Mouse (Mus musculus) megakaryocyte progenitor cell, adult 5-6 weeks (primary cell): Measurements from ENCODE around the gene Rassf3. TPM values are rescaled to one million over a fixed set of nuclear protein-coding genes. Genes with fewer than 3 reads are reported as not detected.

Source experiments
- ATAC-seq: replicated peaks from 2 replicates; pipeline ENCODE4 v1.8.0; 2016; ENCODE audit warnings: mild to moderate bottlenecking, moderate TSS enrichment, inconsistent platforms; ENCODE audit not compliant: poor library complexity
- total RNA-seq, 2 experiments: library from RNA; stranded (forward) in 1 of 2; stranded (reverse) in 1 of 2; fragments of 157-497, 149-512 nt in 1 of 2; fragments of 200-1000 nt in 1 of 2; gene quantifications; 2 replicates each; pipeline versions ENCODE4 v1.2.3 to v1.2.4; 2015 to 2017

Gene Rassf3
- total RNA-seq, 2 experiments from 2014 or later = 18.2 to 24.7 TPM

GRCm38 (mm10) chr10:121374693-121375620 lies 101.2 kb downstream of the Rassf3 start:
- peak; percentile 81 for ATAC-seq

- ATAC-seq = no peak
Observed at GRCm38 (mm10) chr10:121374013-121374412, 102.1 kb downstream of the Rassf3 start.

GRCm38 (mm10) chr10:121370777-121371176 lies 105.4 kb downstream of the Rassf3 start:
- ATAC-seq = no peak

- ATAC-seq = peak; percentile 37
Observed at GRCm38 (mm10) chr10:121368783-121369465, 107.2 kb downstream of the Rassf3 start.

- no peak for ATAC-seq
Observed at GRCm38 (mm10) chr10:121367780-121368179, 108.4 kb downstream of the Rassf3 start.

GRCm38 (mm10) chr10:121367271-121367670 lies 108.9 kb downstream of the Rassf3 start:
- ATAC-seq = no peak

- peak; percentile 60 for ATAC-seq
Observed at GRCm38 (mm10) chr10:121365781-121366272, 110.3 kb downstream of the Rassf3 start.

GRCm38 (mm10) chr10:121364801-121365564 lies 111.2 kb downstream of the Rassf3 start, which contains the start of gene Gns:
Gns (plus strand) TSS chr10:121365090.
- ATAC-seq = peak; percentile 45

- ATAC-seq = no peak
Observed at GRCm38 (mm10) chr10:121364306-121364705, 111.8 kb downstream of the Rassf3 start.

- no peak for ATAC-seq
Observed at GRCm38 (mm10) chr10:121363201-121363600, 112.9 kb downstream of the Rassf3 start.

- no peak for ATAC-seq
Observed at GRCm38 (mm10) chr10:121360358-121360757, 115.8 kb downstream of the Rassf3 start.

Other genes starting within 250 kb of the Rassf3 start
- gene Tbc1d30, start 125.1 kb downstream of the Rassf3 start, total RNA-seq (2015) = 0.51 and 0.59 TPM in 2 replicates
- gene Tbc1d30, start 125.1 kb downstream of the Rassf3 start, total RNA-seq (2017) = 1.3 TPM in 1 of 2 replicates, not detected in the other
- gene Gns, start 111.3 kb downstream of the Rassf3 start, total RNA-seq (2015) = 12.1 and 12.6 TPM in 2 replicates
- gene Gns, start 111.3 kb downstream of the Rassf3 start, total RNA-seq (2017) = 10.6 and 12.0 TPM in 2 replicates
- 36.9 and 39.3 TPM in 2 replicates for gene Tbk1, start 110.4 kb upstream of the Rassf3 start, total RNA-seq (2015)
- 71.9 and 78.3 TPM in 2 replicates for gene Tbk1, start 110.4 kb upstream of the Rassf3 start, total RNA-seq (2017)
- 88.9 and 102 TPM in 2 replicates for gene Xpot, start 150.0 kb upstream of the Rassf3 start, total RNA-seq (2015)
- gene Xpot, start 150.0 kb upstream of the Rassf3 start, total RNA-seq (2017) = 93.7 and 151 TPM in 2 replicates
- gene D930020B18Rik, start 165.2 kb upstream of the Rassf3 start, total RNA-seq (2015) = not detected in 2 replicates
- gene D930020B18Rik, start 165.2 kb upstream of the Rassf3 start, total RNA-seq (2017) = not detected in 2 replicates